Mouse (Mus musculus): ENCODE results near the gene Lrfn2.

Lrfn2 gene

DNA sequence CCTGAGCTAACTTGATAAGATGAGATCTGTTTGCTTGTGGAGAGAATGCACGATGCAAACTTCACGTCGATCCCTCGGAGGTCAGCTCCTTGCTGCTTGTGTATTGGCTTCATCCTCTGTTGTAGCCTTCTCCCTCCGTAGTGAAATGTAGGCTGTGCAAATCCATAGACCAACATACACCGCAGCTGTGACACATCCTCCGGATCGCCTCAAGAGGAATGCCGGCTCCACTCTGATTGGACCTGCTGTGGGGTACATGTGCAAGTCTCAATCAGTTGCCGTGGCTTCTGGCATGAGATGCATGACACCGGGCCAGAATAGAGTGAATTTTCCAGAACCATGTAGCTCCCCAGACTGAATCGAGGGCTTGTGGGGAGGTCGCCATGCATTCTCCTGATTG is 36.1 kb downstream of the Lrfn2 start:
- DNase-seq (ENCODE audit: low read depth), result no peak

DNA sequence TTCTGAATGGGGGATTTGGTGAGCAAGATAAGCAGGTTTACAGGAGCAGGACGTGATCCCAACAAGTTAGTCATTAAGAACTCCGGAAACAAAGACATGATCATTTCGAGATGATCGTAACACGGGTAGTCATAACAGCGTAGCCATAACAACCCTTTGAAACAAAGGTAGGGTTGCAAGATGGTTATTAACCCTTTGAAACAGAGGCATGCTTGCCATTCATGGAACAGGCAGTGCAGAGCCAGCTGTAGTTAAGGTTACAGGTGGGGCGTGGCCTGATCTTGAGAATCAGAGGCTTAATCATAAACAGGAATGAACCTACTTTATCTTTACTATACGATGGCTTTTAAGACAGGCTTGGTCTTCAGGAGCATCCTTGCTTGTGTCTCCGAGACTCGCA is 39.1 kb downstream of the Lrfn2 start:
- no peak for DNase-seq (ENCODE audit: low read depth)

DNA sequence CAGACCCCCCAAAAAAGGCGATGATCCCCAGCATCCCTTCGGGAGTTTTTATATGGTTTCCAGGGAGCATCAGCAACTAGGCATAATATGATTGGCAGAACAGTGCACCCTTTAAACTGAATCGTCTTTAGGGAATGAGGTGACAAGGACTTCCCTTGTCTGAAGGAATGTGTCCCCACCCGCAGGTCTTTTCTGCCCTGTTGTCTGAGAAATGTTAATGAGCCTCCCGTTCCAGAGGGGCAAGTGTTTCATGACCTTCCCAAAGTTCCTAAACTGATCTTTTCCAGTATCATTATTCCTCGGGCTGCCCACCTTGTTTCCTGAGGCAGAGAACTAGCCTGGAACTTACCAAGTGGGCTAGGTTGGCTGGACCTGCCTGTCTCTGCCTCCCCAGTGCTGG is 40.7 kb downstream of the Lrfn2 start:
- DNase-seq (ENCODE audit: low read depth), result no peak

DNA sequence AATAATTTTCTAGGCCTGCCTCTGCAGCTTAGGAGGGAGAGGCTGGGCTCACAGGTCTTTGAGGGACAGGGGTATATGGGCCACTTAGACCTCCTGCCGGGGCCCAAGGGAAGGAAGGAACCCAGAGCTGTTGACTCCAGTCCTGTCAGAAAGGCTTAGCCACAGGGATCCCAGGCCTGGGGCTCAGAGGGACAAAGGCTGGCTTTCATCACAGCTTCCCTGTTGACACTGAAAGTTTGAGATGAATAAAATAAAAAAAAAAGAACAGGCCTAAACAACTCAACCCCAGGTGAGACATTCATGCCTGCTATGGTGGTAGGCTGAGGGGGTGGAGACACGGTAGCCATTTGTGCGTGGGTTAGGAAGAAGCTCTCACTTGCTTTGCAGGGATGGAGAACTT is 41.2 kb downstream of the Lrfn2 start:
- DNase-seq (ENCODE audit: low read depth), result no peak

DNA sequence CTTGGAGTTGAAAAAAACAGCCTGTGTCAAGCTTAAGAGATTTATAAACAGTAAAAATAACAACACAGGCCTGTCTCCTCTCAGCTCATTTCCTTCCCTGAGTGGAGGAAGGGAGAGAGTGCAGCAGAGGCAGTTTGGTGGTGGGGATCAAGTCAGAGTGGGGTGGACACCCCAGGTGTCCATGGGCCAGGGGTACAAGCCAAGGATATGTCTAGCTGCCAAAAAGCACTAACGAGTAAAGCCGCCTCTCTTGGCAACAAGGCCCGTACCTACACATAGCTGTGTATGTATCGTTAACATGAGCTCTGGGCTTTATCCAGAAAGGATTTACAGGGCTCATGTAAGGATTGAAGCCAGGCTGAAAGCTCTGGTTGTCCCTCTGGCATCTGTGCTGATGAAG is 42.9 kb downstream of the Lrfn2 start:
- no peak for DNase-seq (ENCODE audit: low read depth)

DNA sequence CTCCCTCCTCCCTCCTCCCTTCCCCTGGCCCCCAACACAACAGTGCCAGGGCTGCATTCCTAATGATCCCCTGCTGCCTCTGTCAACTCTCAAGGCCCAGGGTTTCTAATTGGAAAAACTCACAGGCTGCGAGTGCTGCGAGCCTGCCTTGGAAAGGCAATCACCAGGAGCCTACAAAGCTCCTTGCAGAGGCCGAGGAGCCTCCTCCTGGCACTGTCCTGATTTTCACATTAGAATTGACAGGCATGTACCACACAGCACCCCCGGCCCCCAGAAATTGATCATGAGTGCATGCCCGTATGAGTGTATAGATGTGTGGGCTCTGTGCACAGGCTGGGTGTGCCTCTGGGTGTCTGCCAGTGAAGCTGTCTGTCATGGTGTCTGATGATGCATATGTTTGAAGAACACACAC is 44.4 kb downstream of the Lrfn2 start:
- DNase-seq (ENCODE audit: low read depth), result no peak

DNA sequence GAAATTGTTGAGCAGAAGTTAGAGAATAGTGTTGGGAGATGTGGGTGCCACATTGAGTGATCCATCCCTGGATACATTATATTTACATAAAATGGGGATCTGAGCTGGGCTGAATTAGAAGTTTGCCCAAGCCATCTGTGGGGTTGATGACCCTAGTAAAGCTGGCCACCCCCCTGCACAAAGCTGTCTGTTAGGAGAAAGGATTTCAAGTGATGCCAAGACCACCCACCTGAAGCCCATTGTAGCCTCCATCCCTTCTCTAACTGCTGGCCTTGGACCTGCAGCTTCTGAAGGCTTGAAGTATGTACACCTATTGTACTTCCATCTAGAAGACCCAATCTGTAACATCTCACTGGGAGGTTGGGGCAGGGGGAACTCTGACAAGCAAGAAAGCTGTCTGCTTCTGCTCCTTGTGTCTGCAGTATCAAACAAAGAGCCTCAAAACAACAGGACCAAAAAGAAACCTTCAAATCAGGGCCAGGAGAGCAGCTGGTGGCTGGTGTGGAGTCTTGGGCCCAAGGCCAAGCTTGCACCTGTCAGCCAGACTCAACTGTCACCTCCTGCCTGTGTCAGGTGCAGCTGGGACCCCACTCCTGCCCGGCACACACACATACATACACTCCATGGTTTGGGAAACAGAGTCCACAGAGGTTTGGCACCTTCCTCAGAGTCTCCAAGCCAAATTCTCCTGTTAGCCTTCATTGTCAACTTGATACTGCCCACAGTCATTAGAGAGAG is 63.2 kb downstream of the Lrfn2 start:
- no peak for DNase-seq (ENCODE audit: low read depth)

DNA sequence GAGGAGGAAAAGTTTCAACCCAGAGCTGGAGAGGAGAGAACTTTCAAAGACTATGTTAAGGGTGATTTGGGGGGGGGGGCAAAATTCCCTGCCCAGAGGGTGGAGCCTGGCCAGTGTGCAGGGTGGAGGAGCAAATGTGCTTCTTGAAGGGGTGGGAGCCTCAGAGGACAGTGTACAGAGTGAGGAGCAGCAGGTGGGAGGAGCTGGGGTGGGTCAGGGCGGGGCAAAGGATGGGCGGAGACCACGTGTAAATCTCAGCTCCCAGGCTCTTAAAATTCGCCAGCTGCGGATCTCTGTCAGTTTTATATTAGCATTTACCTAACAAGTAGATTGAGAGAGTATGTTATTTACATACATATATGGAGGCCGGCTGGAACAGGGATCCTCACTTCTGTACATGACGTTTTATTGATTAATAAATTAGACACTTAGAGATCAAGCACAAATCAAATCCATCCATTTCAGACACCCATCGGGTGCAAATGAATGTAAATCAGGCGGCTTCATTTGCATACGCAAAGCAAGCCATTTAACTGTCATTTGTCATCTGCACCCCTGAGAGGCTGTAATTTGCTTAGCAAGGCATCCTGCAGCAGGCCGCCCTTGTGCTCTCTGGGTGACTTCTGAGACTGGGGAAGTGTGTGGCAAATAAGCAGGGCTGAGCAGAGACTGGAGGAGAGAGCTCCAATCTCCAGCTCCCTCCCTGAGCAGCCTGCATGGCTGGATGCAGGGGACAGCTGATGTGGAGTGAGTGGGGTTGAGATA is 67.5 kb downstream of the Lrfn2 start:
- DNase-seq (ENCODE audit: low read depth), result no peak

DNA sequence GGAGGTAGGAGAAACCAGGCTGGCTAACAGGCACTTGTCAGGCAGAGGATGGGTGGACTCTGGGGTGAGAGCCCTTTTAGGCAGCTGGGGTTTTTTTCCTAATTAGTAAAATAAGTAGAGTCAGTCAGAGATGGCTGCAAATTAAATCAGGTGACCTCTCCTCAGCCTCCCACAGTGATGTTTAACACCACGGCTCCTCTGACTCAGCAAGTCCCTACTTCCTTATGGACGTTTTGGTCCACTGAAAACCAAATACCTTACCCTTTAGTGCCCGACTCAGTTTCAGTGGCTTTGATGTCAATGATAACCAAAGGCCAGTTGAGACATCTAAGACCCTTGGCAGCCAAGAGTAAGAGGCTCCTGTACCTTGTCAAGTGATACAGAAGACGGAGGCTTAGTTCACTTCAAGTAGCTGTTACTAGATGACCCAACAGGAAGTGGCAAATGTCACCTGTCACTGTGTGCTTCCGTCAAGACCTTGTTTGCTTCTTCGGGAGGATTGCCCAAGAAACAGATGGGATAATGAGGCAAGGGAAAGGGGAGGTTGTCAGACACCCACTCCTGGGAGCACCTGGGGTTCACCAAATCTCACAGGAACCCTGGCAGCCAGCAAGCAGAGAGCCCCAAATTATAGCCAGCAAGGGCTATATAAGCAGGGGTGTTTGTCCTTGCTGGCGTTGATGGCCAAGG is 77.3 kb downstream of the Lrfn2 start:
- peak; percentile 7 for DNase-seq (ENCODE audit: low read depth)

DNA sequence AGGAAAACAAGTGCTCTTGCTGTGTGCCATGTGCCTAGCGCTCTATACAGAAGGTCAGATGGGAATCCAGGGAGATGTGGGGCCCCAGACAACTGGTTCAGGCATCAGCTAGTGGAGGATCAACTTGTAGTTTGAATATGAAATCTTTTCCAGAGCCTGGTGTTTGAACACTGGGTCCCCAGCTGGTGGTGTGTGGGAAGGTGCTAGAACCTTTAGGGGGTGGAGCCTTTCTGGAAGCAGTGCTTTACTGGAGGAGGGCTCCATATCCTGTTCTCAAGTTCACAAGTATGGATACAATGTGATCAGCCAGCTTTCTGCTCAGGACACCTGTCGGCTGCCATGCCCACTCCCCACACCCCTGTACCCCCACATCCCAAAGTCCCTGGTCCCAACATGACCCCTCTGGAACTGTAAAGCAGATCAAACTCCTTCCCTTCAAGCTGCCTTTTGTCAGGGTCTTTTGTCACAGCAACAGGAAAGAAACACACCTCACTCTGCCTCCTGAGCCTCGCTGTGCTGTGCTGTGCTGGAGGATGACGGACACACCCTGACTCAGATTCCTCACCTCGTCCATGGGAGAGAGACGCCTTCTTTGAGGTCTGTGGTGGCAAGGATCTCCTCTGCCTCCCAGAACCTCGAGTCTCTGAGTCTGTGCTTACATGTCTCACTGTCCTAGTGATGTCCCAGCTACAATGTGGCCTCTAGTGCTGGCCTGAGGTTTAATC is 81.9 kb downstream of the Lrfn2 start:
- DNase-seq (ENCODE audit: low read depth), result no peak

DNA sequence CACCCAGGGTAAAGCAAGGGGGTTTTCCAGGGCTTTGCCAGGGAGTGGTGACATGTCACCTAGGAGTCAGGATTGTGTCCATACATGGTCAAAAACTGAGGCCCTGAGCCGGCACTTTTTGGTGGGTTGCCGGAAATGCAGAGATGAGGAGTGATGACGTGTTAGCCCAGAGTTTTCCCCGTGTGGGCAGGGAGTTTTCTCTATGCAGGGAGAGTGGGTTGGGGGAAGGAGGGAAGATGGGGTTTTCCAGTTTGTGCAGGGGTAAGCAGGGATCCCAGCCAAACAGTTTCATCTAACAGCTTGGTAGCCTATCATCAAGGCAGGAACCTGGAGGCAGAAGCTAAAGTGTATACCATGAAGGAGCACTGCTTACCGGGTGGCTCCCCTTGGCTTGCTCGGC is 83.2 kb downstream of the Lrfn2 start:
- DNase-seq (ENCODE audit: low read depth), result no peak

DNA sequence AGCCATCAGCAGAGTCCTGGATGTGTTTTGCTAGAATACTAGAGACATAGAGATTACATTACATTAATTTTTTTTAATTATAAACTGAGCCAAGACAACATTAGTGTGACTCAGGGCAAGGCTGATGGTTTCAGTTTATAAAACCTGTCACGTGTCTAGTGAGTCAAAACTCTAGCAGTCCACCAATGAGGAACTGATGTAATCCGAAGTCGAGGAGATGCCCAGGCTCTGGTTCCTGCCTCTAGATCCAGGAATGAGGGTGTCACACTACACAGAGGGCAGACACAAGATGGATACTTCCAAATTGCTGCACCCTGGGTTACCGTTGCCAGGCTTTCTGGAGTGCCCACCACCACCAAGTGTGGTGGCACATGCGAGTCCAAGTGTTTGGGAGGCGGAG is 84.0 kb downstream of the Lrfn2 start:
- no peak for DNase-seq (ENCODE audit: low read depth)

DNA sequence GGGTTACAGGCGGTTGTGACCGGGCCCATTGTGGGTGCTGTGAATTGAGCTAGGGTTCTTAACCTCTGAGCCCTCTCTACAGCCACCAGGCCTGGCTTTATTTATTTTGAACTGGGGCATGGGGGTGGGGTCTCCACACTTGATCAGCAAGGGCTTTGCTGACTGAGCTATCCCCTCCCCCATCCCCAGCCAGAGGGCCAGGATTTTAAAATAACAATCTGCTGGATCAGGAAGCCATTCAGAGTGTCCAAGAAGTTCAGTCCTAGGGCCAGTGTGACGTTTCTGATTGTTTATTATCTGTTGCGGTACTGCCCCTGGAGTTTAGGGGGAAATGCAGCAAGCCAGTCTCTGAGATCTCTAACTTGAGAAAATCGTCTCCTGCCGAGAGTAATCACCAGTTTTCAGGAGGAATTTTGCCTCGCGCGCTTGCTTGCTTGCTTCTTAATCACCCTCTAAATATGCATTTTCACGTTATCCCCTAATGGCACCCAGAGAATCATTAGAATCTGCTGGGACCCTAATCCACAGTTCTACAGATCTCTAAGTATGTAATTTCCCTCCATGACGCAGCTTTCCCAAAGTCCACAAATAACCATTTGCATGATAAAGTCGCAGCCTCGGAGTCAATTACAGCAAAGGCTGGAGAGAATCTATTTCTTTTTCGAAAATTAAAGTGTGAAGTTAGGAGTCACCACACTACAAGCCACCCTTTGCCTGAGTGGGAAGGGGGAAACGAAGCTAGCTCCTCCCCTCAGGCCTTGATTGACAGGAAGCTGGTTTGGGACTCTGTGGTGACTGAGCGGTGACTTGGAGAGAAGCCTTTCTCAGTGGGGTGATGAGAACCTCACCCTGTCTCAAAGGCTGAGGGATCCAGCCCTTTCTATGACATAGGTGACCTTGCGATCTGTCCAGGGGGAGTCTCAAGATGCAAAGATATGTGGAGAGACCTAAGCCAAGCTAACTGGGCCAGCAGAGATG is 85.5 kb downstream of the Lrfn2 start:
- no peak for DNase-seq (ENCODE audit: low read depth)

DNA sequence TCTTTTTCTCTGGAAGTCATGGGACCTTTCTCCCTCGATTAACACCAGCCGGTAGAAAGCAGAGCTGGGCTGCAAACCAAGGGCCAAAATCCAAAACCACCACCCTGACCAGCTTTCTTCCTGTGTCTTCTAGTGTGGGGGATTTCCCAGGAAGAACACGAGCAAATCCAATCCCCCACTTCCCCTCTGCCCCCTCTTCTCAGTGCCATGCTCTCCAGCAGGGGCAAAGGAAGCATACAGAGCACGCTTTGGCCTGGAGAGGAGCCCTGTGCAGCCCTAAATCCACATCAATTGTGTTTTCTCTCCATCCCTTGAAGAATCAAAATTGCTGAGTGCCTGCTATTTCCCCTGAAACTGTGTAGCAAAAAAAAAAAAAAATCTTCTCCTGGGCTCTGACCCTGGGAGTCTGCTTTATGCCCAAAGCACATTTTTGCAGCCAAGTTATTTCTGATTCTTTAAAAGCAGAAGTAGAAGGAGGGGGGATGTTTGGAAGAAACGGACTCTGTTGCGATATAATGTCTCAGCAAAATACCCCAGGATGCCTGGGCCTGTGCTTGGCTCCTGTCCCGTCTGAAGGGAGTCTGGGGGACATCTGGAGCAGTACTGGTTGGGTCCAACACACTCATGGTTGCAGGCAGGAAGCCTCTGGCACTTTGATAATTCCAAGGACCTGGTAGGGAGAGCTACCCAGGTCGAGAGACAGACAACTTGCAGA is 86.8 kb downstream of the Lrfn2 start:
- no peak for DNase-seq (ENCODE audit: low read depth)

DNA sequence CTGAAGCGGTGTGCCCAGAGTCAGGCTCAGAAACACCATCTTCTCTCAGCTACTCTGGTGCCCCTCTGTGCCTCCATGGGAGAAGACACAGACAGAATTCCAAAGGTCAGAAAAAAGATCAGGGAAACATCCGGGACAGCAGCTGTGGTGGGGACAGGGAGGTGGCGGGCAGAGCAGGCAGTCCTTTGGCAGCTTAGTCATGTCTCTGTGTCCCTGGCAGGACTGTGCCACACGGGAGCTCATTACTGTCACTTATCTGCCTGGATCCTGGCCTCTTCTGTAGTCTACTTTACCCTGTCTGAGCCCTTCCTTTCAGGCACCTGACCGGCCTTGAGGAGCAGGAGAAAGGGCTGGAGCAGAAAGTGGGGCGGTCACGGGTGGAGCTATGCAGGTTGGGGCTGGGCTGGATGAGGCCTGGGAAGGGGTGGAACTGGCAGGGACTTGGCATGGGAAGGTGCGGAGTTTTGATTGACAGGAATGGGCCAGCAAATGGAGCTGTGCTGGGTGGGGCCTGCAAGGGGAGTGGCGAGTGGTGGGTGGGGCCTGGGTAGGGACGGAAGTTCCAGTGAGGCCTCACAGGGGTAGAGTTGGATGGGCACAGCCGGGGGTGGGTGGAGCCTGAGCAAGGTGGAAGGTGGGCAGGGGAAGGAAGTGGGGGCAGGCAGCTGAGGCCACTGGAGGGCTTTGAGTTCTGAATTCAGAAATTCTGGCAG is 97.5 kb downstream of the Lrfn2 start:
- DNase-seq (ENCODE audit: low read depth), result peak; percentile 15

DNA sequence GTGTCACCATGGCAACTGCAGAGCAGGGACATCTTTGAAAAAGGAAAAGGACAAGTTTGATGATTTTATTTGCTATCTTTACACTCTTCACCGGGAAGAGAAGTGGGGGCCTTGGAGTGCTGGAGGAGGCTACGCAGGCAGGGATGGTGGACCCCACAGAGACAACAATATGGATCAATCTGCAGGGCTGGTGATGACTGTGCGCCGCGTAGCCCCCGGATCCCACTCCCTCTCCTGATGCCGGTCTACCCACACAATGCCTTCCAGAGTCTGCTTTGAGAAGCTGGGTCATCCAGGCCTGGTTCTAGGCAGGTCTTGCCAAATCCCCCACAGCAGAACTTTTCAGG is 98.1 kb downstream of the Lrfn2 start:
- no peak for DNase-seq (ENCODE audit: low read depth)

DNA sequence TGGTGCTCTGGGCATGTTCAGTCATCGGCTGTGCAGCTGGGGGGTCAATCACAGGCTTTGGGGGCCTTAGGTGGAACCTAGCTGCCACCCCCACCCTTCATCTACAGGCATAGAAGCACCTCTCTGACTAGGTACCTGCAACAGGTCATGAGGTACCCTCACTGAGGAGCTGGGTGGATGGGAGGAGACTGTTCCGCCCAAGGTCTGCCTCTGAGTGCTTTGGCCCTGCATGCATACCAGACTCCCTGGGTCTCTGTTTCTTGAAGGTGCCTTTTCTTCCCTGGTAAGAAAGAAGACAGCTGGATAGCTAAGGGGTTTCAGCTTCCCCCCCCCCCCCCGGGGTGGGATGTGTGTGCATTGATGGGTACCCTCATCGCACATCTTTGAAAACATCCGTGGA is 98.7 kb downstream of the Lrfn2 start:
- no peak for DNase-seq (ENCODE audit: low read depth)

DNA sequence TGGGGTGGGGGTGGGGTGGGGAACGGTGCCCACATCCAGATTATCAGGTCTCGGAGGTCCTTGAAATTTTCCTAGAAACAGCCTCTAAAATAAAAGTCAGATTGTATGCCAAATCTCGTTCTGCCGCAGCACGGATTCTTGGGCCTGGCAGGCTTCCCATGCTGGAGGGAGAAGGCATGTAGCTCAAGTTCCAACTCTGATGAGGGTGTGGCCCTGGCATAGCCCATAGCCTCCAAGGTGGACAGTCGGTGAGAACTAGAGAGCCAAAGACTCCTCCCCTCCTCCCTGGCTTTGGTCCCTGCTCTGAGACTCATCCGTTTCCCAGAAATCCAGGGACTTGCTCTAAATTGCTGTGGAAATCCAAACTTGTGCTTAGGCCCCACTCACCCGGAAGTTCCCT is 99.6 kb downstream of the Lrfn2 start:
- DNase-seq (ENCODE audit: low read depth), result no peak

DNA sequence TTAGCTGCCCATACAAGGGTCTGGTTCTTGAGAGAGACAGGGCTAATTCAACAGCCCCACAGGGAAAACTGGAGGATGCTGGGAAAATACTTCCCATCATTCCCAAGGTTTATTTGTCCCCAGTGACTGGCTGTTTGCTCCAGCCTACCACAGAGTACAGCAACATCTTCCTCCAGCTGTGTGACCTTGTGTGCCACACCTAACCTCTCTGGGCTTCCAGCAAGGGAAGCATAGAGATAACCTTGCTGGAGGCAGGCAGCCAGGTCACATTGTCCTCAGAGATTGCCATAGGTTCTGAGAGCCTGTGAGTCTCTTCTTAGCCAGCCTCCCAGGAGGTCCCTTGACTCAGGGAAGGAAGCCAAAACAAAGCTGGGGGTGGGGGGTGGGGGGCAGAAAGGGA is 101.1 kb downstream of the Lrfn2 start:
- no peak for DNase-seq (ENCODE audit: low read depth)

DNA sequence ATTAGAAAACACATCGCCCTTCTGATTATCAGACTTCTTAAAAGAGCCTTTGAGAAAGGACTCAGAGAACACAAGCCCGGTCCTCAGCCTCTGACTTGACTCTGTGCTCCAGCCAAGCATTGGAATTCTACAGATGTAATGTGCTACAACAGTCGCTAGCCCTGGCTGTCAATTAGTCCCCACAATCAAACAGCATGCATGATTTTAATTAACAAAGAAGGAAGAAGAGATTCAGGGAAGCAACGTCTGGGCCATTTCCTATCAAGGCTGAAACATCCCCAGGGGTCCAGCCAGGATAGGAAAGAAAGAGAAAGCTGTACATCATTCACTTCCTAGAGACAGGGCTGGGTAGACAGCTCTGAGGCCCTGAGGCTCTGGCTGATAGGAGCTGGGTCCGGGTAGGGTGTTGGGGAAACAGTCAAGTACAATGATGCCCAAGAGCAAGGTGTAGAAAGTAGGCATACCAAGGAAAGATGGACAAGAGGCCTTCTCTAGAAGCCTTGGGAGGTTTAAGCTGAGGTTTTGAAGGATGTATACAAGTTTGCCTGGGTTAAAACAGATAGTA is 101.6 kb downstream of the Lrfn2 start:
- DNase-seq (ENCODE audit: low read depth), result no peak
